Mouse (Mus musculus) E14TG2a.4 (cell line): ENCODE data around the gene Lypd3.

Experiments used
- CTCF ChIP-seq: conservative IDR thresholded peaks from 2 replicates; pipeline ENCODE4 v1.5.1; 2014; ENCODE audit warnings: low read length
- NANOG ChIP-seq: IDR thresholded peaks from 2 replicates; pipeline ENCODE4 v1.6.1; 2014; ENCODE audit warnings: borderline replicate concordance, low read length, mixed read lengths
- POU5F1 ChIP-seq: IDR thresholded peaks from 2 replicates; pipeline ENCODE4 v1.6.1; 2014; ENCODE audit warnings: low read length, borderline replicate concordance

GRCm38 (mm10) chr7:24644996-24645395, 8.6 kb downstream of the Lypd3 start:
- TF ChIP-seq CTCF (no peak), POU5F1 (no peak), NANOG (no peak)
